1 mouse cellular context compared by ENCODE assay signal in genomic region chr5:150673880-150674621, GRCm38 (mm10).
TF ChIP-seq lines count a peak whose summit lies in the region.

No protein-coding gene starts in this region.

TF ChIP-seq in MEL, 35 proteins besides CTCF, POLR2A, EP300 and RAD21 (continued from another document):
- TF ChIP-seq MAX (IDR thresholded peaks at IDR 0.05; ENCODE audit: low read length) (peak; percentile 3; the same call in 1 of the 2 replicates), SMC3 (IDR thresholded peaks at IDR 0.05; ENCODE audit: low read depth, low read length) (peak; percentile 27; the same call in 1 of the 2 replicates)
